Mouse (Mus musculus): Measurements from ENCODE around the gene Hnrnpul1. TPM values are rescaled to one million over a fixed set of nuclear protein-coding genes. Genes with fewer than 3 reads are reported as not detected.

Hnrnpul1 gene
- polyA plus RNA-seq, 1 experiment from 2014 or later: 33.9 TPM

DNA sequence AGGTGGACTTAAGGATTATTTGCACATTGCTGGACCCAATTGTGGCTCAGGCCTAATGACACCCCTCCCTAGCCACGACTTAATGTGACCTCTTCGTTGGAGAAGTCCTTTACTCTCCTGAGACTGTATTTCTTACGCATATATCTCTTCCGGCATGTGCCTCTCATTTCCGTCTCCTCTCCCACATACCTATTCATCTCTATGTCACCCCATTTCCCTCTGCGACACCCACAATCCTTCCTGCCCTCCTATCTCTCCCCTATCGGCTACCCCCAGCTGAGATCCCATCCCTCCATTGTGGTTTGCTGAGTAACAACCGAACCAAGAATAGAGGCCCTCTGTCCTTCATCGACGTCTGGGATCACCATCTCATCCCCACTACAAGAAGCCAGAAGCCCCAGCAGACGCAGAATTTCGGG lies 64.9 kb downstream of the Hnrnpul1 start:
- Histone ChIP-seq H3K27me3 (replicated peaks; ENCODE audit: control insufficient read depth, insufficient read depth, low read length) (no peaks in the 10 kb centered on the region; the same call in 1 of the 2 replicates), H3K9ac (ENCODE audit: low read depth, low read length) (peak overlapping the region; percentile 90), H3K4me1 (ENCODE audit: control insufficient read depth, insufficient read depth, low read length) (peaks cover 21% of the 10 kb centered on the region), H3K4me2 (ENCODE audit: low read depth, low read length) (peak overlapping the region; percentile 99), H3K9me3 (ENCODE audit: control insufficient read depth, low read length) (no peaks in the 10 kb centered on the region), H3K4me3 (ENCODE audit: low read length) (peak overlapping the region; percentile 75), H3K27ac (ENCODE audit: low read length) (0 out of 2 replicates have a peak overlapping the region, but pooled peaks have one; percentile 45), H3K36me3 (ENCODE audit: control insufficient read depth, insufficient read depth, low read length) (no peaks in the 10 kb centered on the region)
- peak; percentile 1; the same call in 1 of the 2 replicates for ATAC-seq
- 15% methylated on average over 12 of the region's 12 CpGs for WGBS

DNA sequence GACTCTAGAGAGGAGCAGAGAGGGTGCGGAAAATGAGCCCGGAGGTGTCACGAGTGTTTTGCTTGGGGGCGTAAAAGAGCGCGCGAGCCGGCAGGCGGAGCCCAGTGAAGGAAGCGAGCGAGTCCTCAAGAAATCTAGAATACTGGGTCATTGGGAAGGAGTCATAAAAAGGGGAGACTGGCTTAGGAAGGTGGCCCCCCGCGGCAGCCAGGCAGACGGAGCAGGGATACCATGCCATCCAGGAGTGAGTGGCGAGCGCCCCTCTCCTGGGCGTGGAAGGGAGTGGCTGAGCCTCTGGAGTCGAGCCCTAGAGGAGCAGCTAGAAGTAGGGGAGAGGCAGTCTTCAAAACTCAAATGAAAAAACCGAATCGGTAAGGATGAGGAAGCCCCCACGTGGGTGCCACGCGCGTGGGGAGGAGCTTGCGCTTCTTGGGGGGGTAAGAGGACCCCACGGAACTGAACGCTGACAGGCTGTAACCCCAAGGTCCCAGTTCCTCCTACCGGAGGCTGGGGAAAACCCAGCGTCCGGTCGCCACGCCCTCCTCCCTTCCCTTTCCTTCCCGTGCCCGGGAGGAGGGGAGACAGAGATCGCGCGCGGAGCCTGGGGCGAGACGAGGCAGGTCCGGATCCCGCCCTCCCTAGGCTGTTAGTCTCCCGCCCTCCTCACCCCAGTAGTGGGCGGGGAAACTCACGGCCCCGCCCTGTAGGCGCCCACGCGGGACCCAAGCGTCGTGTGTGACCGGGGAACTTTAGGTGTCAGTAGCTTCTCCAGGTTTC lies 65.6 kb downstream of the Hnrnpul1 start:
- Histone ChIP-seq H3K36me3 (ENCODE audit: control insufficient read depth, insufficient read depth, low read length) (no peaks in the 10 kb centered on the region), H3K27me3 (replicated peaks; ENCODE audit: control insufficient read depth, insufficient read depth, low read length) (no peaks in the 10 kb centered on the region; the same call in 1 of the 2 replicates), H3K27ac (ENCODE audit: low read length) (peak overlapping the region; percentile 51), H3K4me3 (ENCODE audit: low read length) (peak overlapping the region; percentile 75), H3K4me2 (ENCODE audit: low read depth, low read length) (peak overlapping the region; percentile 99), H3K9me3 (ENCODE audit: control insufficient read depth, low read length) (no peaks in the 10 kb centered on the region), H3K9ac (ENCODE audit: low read depth, low read length) (peak overlapping the region; percentile 90), H3K4me1 (ENCODE audit: control insufficient read depth, insufficient read depth, low read length) (peaks cover 21% of the 10 kb centered on the region)
- ATAC-seq: peak; percentile 73
- under 1% methylated on average over 52 of the region's 52 CpGs for WGBS

- Histone ChIP-seq H3K4me1 (ENCODE audit: control insufficient read depth, insufficient read depth, low read length) (peaks cover 27% of the 10 kb centered on the region), H3K4me3 (ENCODE audit: low read length) (peak overlapping the region; percentile 75), H3K27ac (ENCODE audit: low read length) (peak overlapping the region; percentile 77), H3K36me3 (ENCODE audit: control insufficient read depth, insufficient read depth, low read length) (no peaks in the 10 kb centered on the region), H3K27me3 (replicated peaks; ENCODE audit: control insufficient read depth, insufficient read depth, low read length) (no peaks in the 10 kb centered on the region; the same call in 1 of the 2 replicates), H3K4me2 (ENCODE audit: low read depth, low read length) (peak overlapping the region; percentile 99), H3K9ac (ENCODE audit: low read depth, low read length) (peak overlapping the region; percentile 90), H3K9me3 (ENCODE audit: control insufficient read depth, low read length) (no peaks in the 10 kb centered on the region)
- ATAC-seq: peak; percentile 1; the same call in 1 of the 2 replicates
- under 1% methylated on average over 47 of the region's 47 CpGs for WGBS
These were observed 66.7 kb downstream of the Hnrnpul1 start for GRCm38 (mm10) chr7:25687811-25688401.

DNA sequence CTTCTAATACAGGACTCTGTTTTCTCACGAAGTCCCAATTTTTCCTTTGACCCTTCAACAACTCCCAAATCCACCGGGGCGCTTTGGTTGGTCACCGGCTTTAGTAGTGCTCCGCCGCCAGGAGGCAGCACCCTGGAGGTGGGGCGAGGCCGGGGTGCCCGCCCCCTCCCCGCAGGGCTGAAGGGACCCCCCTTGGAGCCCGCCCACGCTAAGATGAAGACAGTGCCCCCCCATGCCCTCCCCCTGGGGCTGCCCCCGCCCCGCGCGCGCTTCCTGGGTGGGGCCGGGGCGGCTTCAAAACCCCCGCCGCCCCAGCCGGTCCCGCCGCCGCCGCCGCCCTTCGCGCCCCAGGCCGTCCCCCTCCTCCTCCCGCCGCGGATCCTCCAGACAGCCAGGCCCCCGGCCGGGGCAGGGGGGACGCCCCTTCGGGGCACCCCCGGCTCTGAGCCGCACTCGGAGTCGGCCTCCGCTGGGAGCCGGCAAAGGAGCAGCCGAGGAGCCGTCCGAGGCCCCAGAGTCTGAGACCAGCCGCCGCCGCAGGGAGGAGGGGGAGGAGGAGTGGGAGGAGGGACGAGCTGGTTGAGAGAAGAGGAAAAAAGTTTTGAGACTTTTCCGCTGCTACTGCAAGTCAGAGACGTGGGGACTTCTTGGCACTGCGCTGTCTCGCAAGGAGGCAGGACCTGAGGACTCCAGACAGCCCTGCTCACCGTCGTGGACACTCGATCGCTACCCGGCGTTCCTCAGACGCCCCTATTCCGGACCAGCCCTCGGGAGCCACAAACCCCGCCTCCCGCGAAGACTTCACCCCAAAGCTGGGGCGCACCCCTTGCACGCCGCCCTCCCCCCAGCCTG lies 67.7 kb downstream of the Hnrnpul1 start, which contains the start of gene Tgfb1:
Tgfb1 (plus strand) TSS at position 323 of the 852 bp plus-strand sequence.
- H3K27me3 ChIP-seq (replicated peaks; ENCODE audit: control insufficient read depth, insufficient read depth, low read length): no peaks in the 10 kb centered on the region; the same call in 1 of the 2 replicates
- WGBS: under 1% methylated on average over 67 of the region's 69 CpGs
- H3K9me3 ChIP-seq (ENCODE audit: control insufficient read depth, low read length): no peaks in the 10 kb centered on the region
- H3K36me3 ChIP-seq (ENCODE audit: control insufficient read depth, insufficient read depth, low read length): no peaks in the 10 kb centered on the region
- peak within 1 kb of the TSS; percentile 90 for H3K9ac ChIP-seq (ENCODE audit: low read depth, low read length)
- peaks cover 27% of the 10 kb centered on the region for H3K4me1 ChIP-seq (ENCODE audit: control insufficient read depth, insufficient read depth, low read length)
- H3K4me3 ChIP-seq (ENCODE audit: low read length): peak within 1 kb of the TSS; percentile 75
- peak within 1 kb of the TSS; percentile 77 for H3K27ac ChIP-seq (ENCODE audit: low read length)
- peak; percentile 54 for ATAC-seq
- peak within 1 kb of the TSS; percentile 99 for H3K4me2 ChIP-seq (ENCODE audit: low read depth, low read length)

GRCm38 (mm10) chr7:25685926-25686470 lies 68.6 kb downstream of the Hnrnpul1 start:
- peaks cover 31% of the 10 kb centered on the region for H3K4me1 ChIP-seq (ENCODE audit: control insufficient read depth, insufficient read depth, low read length)
- WGBS: 73% methylated on average over 21 of the region's 21 CpGs
- H3K9me3 ChIP-seq (ENCODE audit: control insufficient read depth, low read length): no peaks in the 10 kb centered on the region
- peak overlapping the region; percentile 99 for H3K4me2 ChIP-seq (ENCODE audit: low read depth, low read length)
- no peak for ATAC-seq
- no peaks in the 10 kb centered on the region for H3K36me3 ChIP-seq (ENCODE audit: control insufficient read depth, insufficient read depth, low read length)
- H3K27me3 ChIP-seq (replicated peaks; ENCODE audit: control insufficient read depth, insufficient read depth, low read length): no peaks in the 10 kb centered on the region; the same call in 1 of the 2 replicates
- no peak overlapping the region for H3K4me3 ChIP-seq (ENCODE audit: low read length)
- no peak overlapping the region for H3K27ac ChIP-seq (ENCODE audit: low read length)
- peak overlapping the region; percentile 90; the same call in 1 of the 2 replicates for H3K9ac ChIP-seq (ENCODE audit: low read depth, low read length)

GRCm38 (mm10) chr7:25684659-25685058 lies 69.9 kb downstream of the Hnrnpul1 start:
- ATAC-seq: no peak
- H3K27me3 ChIP-seq (replicated peaks; ENCODE audit: control insufficient read depth, insufficient read depth, low read length): no peaks in the 10 kb centered on the region; the same call in 1 of the 2 replicates
- no peak overlapping the region for H3K9ac ChIP-seq (ENCODE audit: low read depth, low read length)
- no peaks in the 10 kb centered on the region for H3K36me3 ChIP-seq (ENCODE audit: control insufficient read depth, insufficient read depth, low read length)
- H3K9me3 ChIP-seq (ENCODE audit: control insufficient read depth, low read length): no peaks in the 10 kb centered on the region
- no peak overlapping the region for H3K4me3 ChIP-seq (ENCODE audit: low read length)
- no peak overlapping the region for H3K4me2 ChIP-seq (ENCODE audit: low read depth, low read length)
- H3K4me1 ChIP-seq (ENCODE audit: control insufficient read depth, insufficient read depth, low read length): peaks cover 36% of the 10 kb centered on the region
- 90% methylated on average over 6 of the region's 6 CpGs for WGBS
- H3K27ac ChIP-seq (ENCODE audit: low read length): no peak overlapping the region

DNA sequence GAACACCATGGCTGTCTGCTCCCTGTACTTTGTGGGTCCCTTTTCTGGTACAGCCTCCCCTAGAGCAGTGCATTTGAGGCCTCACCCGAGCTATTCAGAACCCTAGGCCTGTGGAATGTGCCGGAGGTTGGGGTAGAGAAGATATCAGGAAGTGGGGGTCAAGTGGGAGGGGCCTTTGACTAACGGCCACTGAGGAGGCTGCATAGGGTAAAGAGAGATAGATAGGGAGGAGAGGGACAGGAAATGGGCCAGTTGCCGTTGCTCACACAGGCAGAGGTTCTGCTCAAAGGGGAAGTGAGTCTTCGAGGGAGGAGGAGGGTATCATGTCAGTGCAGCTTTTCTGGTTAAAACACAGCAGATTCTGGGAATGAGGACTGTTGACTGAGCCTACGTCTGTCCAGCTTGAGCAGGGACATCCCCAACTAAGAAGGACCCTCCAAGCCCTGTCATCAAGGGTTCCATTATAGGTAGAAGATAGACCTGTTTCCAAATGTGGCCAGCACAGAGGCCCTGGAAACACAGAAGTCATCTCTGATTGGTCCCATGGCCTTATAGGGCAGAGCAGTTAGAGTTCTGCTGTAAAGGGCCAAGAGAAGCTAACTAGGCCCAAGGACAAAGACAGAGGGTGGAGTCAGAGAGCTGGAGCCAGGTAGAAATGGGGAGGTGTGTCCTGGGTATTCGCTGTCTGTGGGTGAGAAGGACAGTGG lies 70.9 kb downstream of the Hnrnpul1 start:
- Histone ChIP-seq H3K4me1 (ENCODE audit: control insufficient read depth, insufficient read depth, low read length) (peaks cover 33% of the 10 kb centered on the region), H3K4me3 (ENCODE audit: low read length) (no peak overlapping the region), H3K36me3 (ENCODE audit: control insufficient read depth, insufficient read depth, low read length) (no peaks in the 10 kb centered on the region), H3K27ac (ENCODE audit: low read length) (0 out of 2 replicates have a peak overlapping the region, but pooled peaks have one; percentile 3), H3K9ac (ENCODE audit: low read depth, low read length) (0 out of 2 replicates have a peak overlapping the region, but pooled peaks have one; percentile 14), H3K9me3 (ENCODE audit: control insufficient read depth, low read length) (no peaks in the 10 kb centered on the region), H3K4me2 (ENCODE audit: low read depth, low read length) (no peak overlapping the region), H3K27me3 (replicated peaks; ENCODE audit: control insufficient read depth, insufficient read depth, low read length) (no peaks in the 10 kb centered on the region; the same call in 1 of the 2 replicates)
- ATAC-seq: no peak
- 49% methylated on average over 7 of the region's 7 CpGs for WGBS
